Mouse (Mus musculus): Measurements from ENCODE around the gene Sdhb.

Sdhb gene

DNA sequence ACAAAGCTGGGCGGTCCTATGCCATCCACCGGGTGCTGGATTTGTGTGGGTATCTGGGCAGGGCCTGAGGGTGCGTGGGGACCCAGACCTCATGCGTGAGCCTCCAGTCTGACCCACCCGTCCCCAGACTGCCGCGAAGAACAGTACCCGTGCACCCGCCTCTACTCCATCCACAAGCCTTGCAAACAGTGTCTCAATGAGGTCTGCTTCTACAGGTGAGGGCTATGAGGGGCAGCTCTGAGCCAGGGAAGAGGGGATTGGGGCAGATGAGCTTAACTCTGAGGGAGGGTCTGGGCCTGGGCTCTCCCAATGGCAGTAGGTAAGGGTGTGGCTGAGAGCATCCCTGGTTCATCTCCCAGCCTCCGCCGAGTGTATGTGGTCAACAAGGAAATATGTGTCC is 53.9 kb downstream of the Sdhb start:
- no peak for DNase-seq (ENCODE audit: low spot score)

DNA sequence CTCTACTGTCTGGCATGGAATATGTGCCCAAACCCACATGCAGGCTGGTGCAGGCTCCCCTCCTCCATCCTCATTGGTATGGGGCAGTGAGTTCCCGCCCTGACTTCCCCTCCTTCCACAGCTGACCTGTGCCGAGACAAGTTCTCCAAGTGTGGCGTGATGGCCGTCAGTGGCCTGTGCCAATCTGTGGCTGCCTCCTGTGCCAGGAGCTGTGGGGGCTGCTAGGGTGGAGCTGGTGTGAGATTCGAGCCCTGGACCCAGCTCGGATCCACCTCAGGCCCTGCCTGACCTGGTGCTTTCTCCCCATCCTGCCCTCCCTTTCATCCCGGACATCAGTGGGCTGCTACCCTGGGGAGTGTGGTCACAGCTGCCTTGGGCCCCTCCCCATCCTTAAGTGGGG is 54.4 kb downstream of the Sdhb start:
- DNase-seq (ENCODE audit: low spot score): no peak

- no peak for DNase-seq (ENCODE audit: low spot score)
Observed at GRCm38 (mm10) chr4:141016311-141016710, 55.3 kb downstream of the Sdhb start.

GRCm38 (mm10) chr4:141017657-141018436 is 56.8 kb downstream of the Sdhb start:
- DNase-seq (ENCODE audit: low spot score): no peak

DNA sequence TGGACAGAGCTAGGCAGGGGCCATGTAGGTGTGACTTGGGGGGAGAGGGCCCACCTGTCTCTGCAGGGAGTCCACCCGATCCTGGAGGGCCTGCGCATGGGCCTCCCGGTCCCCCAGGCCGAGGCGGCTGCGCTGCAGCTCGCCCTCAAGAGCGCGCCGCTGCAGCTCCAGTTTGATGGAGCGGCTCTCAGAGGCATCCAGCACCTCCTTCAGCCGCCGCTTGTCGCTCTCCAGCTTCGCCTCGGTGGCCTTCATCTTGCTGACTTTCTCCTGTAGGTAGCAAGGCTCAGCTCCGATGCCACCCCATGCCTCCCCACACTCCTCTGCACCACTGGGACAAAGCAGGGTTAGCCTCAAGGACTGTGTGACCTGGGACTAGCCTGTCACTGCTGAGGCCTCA is 59.2 kb downstream of the Sdhb start:
- DNase-seq (ENCODE audit: low spot score): no peak

- peak; percentile 74 for DNase-seq (ENCODE audit: low spot score)
Observed at GRCm38 (mm10) chr4:141020811-141021613, 60.0 kb downstream of the Sdhb start.

DNA sequence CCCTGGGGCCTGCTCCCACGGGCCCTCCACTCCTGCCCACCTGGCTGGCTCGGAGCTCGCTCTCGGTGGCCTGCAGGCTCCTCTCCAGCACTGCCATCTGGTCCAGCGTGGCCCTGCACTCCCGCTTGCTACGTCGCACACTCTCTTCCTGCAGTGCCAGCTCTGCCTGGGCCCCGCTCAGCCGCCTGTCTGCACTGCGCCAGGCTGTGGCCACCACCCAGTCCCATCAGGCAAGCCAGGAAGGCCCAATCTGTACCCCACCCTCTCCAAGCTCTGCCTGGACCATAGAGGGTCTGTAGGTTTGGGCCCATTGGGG is 60.6 kb downstream of the Sdhb start:
- DNase-seq (ENCODE audit: low spot score): no peak

GRCm38 (mm10) chr4:141024052-141024451 is 63.0 kb downstream of the Sdhb start:
- no peak for DNase-seq (ENCODE audit: low spot score)

GRCm38 (mm10) chr4:141024992-141025391 is 64.0 kb downstream of the Sdhb start:
- no peak for DNase-seq (ENCODE audit: low spot score)

All from ovary, postnatal 10 days (tissue).